Mouse (Mus musculus) stomach, embryonic 14.5 days (tissue): ENCODE data around the gene Fzd4. TPM values are rescaled to one million over a fixed set of nuclear protein-coding genes. Genes with fewer than 3 reads are reported as not detected.
A peak's percentile ranks its signal among the peaks of the same experiment; 100 is the strongest.

ENCODE experiments used
- ATAC-seq: fragments of 200-750 bp; cut with Nextera tagmentation; 2 replicates; pipeline ENCODE4 v1.8.0; 2017; ENCODE audit warnings: low read depth, moderate TSS enrichment; ENCODE audit not compliant: insufficient number of reproducible peaks, insufficient read depth, low FRiP score
- H3K27ac ChIP-seq: fragments of 300-500 bp; sonication (generic); 2 replicates; pipeline ENCODE4 v1.5.1; 2014; ENCODE audit warnings: mild to moderate bottlenecking, low read length, moderate library complexity, mixed read lengths
- H3K27me3 ChIP-seq: fragments of 300-500 bp; sonication (generic); 2 replicates; pipeline ENCODE4 v1.6.1; 2014; ENCODE audit warnings: low read length, control low read depth, mixed read lengths; ENCODE audit not compliant: control insufficient read depth, insufficient read depth
- H3K36me3 ChIP-seq: fragments of 300-500 bp; sonication (generic); 2 replicates; pipeline ENCODE4 v1.6.1; 2014; ENCODE audit warnings: mild to moderate bottlenecking, control low read depth, low read length, moderate library complexity, mixed read lengths; ENCODE audit not compliant: control insufficient read depth, insufficient read depth
- H3K4me1 ChIP-seq: fragments of 300-500 bp; sonication (generic); 2 replicates; pipeline ENCODE4 v1.6.1; 2014; ENCODE audit warnings: low read length, control low read depth, mixed read lengths; ENCODE audit not compliant: control insufficient read depth, insufficient read depth
- H3K4me2 ChIP-seq: fragments of 300-500 bp; sonication (generic); replicated peaks from 2 replicates; pipeline ENCODE4 v1.6.1; 2014; ENCODE audit warnings: low read depth, low read length, control low read depth
- H3K4me3 ChIP-seq: fragments of 300-500 bp; sonication (generic); 2 replicates; pipeline ENCODE4 v1.5.1; 2014; ENCODE audit warnings: low read depth, low read length, control low read depth
- H3K9ac ChIP-seq: fragments of 300-500 bp; sonication (generic); replicated peaks from 2 replicates; pipeline ENCODE4 v1.6.1; 2014; ENCODE audit warnings: low read depth, mild to moderate bottlenecking, control low read depth, low read length, moderate library complexity, mixed read lengths
- H3K9me3 ChIP-seq: fragments of 300-500 bp; sonication (generic); 2 replicates; pipeline ENCODE4 v1.6.1; 2016; ENCODE audit warnings: low read depth, low read length, control low read depth; ENCODE audit not compliant: control insufficient read depth
- WGBS: fragments of 180-500 bp; shearing (Covaris S2); extraction: QIAGEN DNeasy Blood & Tissue Kit; methylation state at CpG from one replicate; pipeline ENCODE4 v1.1.7; 2014; 5-methylcytosine and 5-hydroxymethylcytosine counted together
- polyA plus RNA-seq: library from polyadenylated mRNA; unstranded; fragments of >200 nt; fragmentation: Nextera tagmentation; extraction: Ambion mirVana; gene quantifications from 2 replicates; pipeline ENCODE4 v1.2.1, GENCODE M21; 2014

The Fzd4 gene
- 24.2 and 24.8 TPM in 2 replicates for polyA plus RNA-seq

GRCm38 (mm10) chr7:89404081-89404733 lies at the start of gene Fzd4, which contains the start of gene Tmem135:
Gene Fzd4 (plus strand): TSS chr7:89404355.
Gene Tmem135 (minus strand): TSS chr7:89404222.
- Histone ChIP-seq H3K27me3 (no peaks in the 10 kb centered on the region), H3K4me1 (peaks cover 27% of the 10 kb centered on the region), H3K4me3 (peak within 1 kb of the TSS; percentile 91), H3K4me2 (peak within 1 kb of the TSS; percentile 92), H3K27ac (peak within 1 kb of the TSS; percentile 90), H3K9ac (peak within 1 kb of the TSS; percentile 97), H3K36me3 (peaks cover 13% of the 10 kb centered on the region; the same call in 1 of the 2 replicates), H3K9me3 (no peaks in the 10 kb centered on the region)
- peak; percentile 96 for ATAC-seq
- WGBS: under 1% methylated on average over 56 of the region's 62 CpGs

GRCm38 (mm10) chr7:89355519-89356255 lies 48.5 kb upstream of the Fzd4 start:
- no peaks in the 10 kb centered on the region for H3K36me3 ChIP-seq
- no peak overlapping the region for H3K4me3 ChIP-seq
- peak overlapping the region; percentile 30; the same call in 1 of the 2 replicates for H3K27ac ChIP-seq
- no peak overlapping the region for H3K9ac ChIP-seq
- no peaks in the 10 kb centered on the region for H3K9me3 ChIP-seq
- no peaks in the 10 kb centered on the region for H3K27me3 ChIP-seq
- no peak for ATAC-seq
- WGBS: 55% methylated on average over 8 of the region's 8 CpGs
- H3K4me1 ChIP-seq: 0 out of 2 replicates have a peak, but pooled peaks cover 3% of the 10 kb centered on the region
- H3K4me2 ChIP-seq: no peak overlapping the region

- Histone ChIP-seq H3K27ac (peak overlapping the region; percentile 63), H3K9me3 (no peaks in the 10 kb centered on the region), H3K9ac (no peak overlapping the region), H3K36me3 (no peaks in the 10 kb centered on the region), H3K4me1 (0 out of 2 replicates have a peak, but pooled peaks cover 3% of the 10 kb centered on the region), H3K27me3 (no peaks in the 10 kb centered on the region), H3K4me3 (no peak overlapping the region), H3K4me2 (no peak overlapping the region)
- WGBS: 37% methylated on average over 4 of the region's 4 CpGs
- 0 out of 2 replicates have a peak, but pooled peaks have one; percentile 28 for ATAC-seq
These were observed 47.8 kb upstream of the Fzd4 start for GRCm38 (mm10) chr7:89356307-89356706.

GRCm38 (mm10) chr7:89363975-89364374 lies 40.2 kb upstream of the Fzd4 start:
- WGBS: 85% methylated on average over 5 of the region's 5 CpGs
- Histone ChIP-seq H3K4me2 (no peak overlapping the region), H3K4me3 (no peak overlapping the region), H3K9me3 (no peaks in the 10 kb centered on the region), H3K27me3 (no peaks in the 10 kb centered on the region), H3K9ac (no peak overlapping the region), H3K36me3 (no peaks in the 10 kb centered on the region), H3K27ac (no peak overlapping the region), H3K4me1 (peaks cover 8% of the 10 kb centered on the region)
- ATAC-seq: no peak

GRCm38 (mm10) chr7:89365135-89365880 lies 38.8 kb upstream of the Fzd4 start:
- Histone ChIP-seq H3K27me3 (no peaks in the 10 kb centered on the region), H3K4me2 (no peak overlapping the region), H3K4me1 (peaks cover 8% of the 10 kb centered on the region), H3K9me3 (no peaks in the 10 kb centered on the region), H3K36me3 (no peaks in the 10 kb centered on the region), H3K9ac (no peak overlapping the region), H3K27ac (peak overlapping the region; percentile 63; the same call in 1 of the 2 replicates), H3K4me3 (no peak overlapping the region)
- 41% methylated on average over 10 of the region's 10 CpGs for WGBS
- ATAC-seq: peak; percentile 28; the same call in 1 of the 2 replicates

GRCm38 (mm10) chr7:89367643-89368042 lies 36.5 kb upstream of the Fzd4 start:
- H3K9ac ChIP-seq: no peak overlapping the region
- WGBS: 30% methylated on average over 3 of the region's 3 CpGs
- H3K4me3 ChIP-seq: no peak overlapping the region
- H3K36me3 ChIP-seq: no peaks in the 10 kb centered on the region
- no peaks in the 10 kb centered on the region for H3K27me3 ChIP-seq
- H3K27ac ChIP-seq: no peak overlapping the region
- no peak overlapping the region for H3K4me2 ChIP-seq
- no peaks in the 10 kb centered on the region for H3K9me3 ChIP-seq
- peaks cover 14% of the 10 kb centered on the region for H3K4me1 ChIP-seq
- no peak for ATAC-seq

- H3K27me3 ChIP-seq: no peaks in the 10 kb centered on the region
- no peak overlapping the region for H3K4me3 ChIP-seq
- no peak overlapping the region for H3K27ac ChIP-seq
- no peak overlapping the region for H3K4me2 ChIP-seq
- ATAC-seq: no peak
- peaks cover 14% of the 10 kb centered on the region for H3K4me1 ChIP-seq
- H3K9me3 ChIP-seq: no peaks in the 10 kb centered on the region
- no peak overlapping the region for H3K9ac ChIP-seq
- WGBS: 82% methylated on average over 1 of the region's 1 CpGs
- H3K36me3 ChIP-seq: no peaks in the 10 kb centered on the region
These were observed 34.1 kb upstream of the Fzd4 start for GRCm38 (mm10) chr7:89370086-89370485.

- 14% methylated on average over 1 of the region's 1 CpGs for WGBS
- Histone ChIP-seq H3K4me2 (no peak overlapping the region), H3K36me3 (no peaks in the 10 kb centered on the region), H3K27me3 (no peaks in the 10 kb centered on the region), H3K27ac (no peak overlapping the region), H3K9ac (no peak overlapping the region), H3K9me3 (no peaks in the 10 kb centered on the region), H3K4me1 (peaks cover 14% of the 10 kb centered on the region), H3K4me3 (no peak overlapping the region)
- no peak for ATAC-seq
These were observed 33.2 kb upstream of the Fzd4 start for GRCm38 (mm10) chr7:89370917-89371316.
